Mouse (Mus musculus): ENCODE results near the gene Rabep1. TPM values are rescaled to one million over a fixed set of nuclear protein-coding genes. Genes with fewer than 3 reads are reported as not detected.
A peak's percentile ranks its signal among the peaks of the same experiment; 100 is the strongest.

The Rabep1 gene
- polyA plus RNA-seq, 1 experiment from 2014 or later = 18.5 TPM

DNA sequence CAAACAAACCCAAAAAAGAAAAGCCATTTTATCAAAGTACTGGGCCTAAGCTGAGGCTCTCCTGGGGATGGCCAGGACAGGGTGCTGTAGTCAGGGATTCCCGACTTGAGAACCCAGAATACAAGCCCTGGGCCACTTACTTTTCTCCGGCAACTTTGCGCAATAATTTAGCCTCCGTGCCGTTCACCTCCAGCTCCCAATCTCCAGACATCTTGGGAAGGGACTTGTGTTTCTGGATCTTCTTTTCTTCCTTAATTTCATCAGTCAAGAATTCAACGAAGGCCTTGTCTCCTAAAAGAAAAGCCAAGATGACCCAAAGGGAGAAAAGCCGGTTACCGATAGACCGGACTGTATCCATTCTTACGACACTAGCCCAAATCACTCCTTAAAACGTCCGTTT is 137.5 kb downstream of the Rabep1 start:
- peak overlapping the region; percentile 85 for H3K9ac ChIP-seq (replicated peaks)
- peaks cover 58% of the 10 kb centered on the region for H3K36me3 ChIP-seq (replicated peaks; ENCODE audit: insufficient read depth, low read length)
- H3K9me3 ChIP-seq (ENCODE audit: low read length) = no peaks in the 10 kb centered on the region
- peak overlapping the region; percentile 91 for H3K4me3 ChIP-seq (ENCODE audit: low read depth, low read length)
- peaks cover 10% of the 10 kb centered on the region for H3K4me1 ChIP-seq (ENCODE audit: insufficient read depth)
- ATAC-seq = no peak
- H3K4me2 ChIP-seq (ENCODE audit: low read depth, low read length) = peak overlapping the region; percentile 97
- 5% methylated on average over 12 of the region's 12 CpGs for WGBS (ENCODE audit: insufficient replicate concordance)
- H3K27me3 ChIP-seq (ENCODE audit: insufficient read depth, low read length) = no peaks in the 10 kb centered on the region
- no peak for DNase-seq
- no peak overlapping the region for H3K27ac ChIP-seq (ENCODE audit: low read depth)
- TF ChIP-seq EP300 (IDR thresholded peaks at IDR 0.05; ENCODE audit: low read depth) = no peak
- no peak for TF ChIP-seq CTCF (IDR thresholded peaks at IDR 0.05; ENCODE audit: low read depth)

DNA sequence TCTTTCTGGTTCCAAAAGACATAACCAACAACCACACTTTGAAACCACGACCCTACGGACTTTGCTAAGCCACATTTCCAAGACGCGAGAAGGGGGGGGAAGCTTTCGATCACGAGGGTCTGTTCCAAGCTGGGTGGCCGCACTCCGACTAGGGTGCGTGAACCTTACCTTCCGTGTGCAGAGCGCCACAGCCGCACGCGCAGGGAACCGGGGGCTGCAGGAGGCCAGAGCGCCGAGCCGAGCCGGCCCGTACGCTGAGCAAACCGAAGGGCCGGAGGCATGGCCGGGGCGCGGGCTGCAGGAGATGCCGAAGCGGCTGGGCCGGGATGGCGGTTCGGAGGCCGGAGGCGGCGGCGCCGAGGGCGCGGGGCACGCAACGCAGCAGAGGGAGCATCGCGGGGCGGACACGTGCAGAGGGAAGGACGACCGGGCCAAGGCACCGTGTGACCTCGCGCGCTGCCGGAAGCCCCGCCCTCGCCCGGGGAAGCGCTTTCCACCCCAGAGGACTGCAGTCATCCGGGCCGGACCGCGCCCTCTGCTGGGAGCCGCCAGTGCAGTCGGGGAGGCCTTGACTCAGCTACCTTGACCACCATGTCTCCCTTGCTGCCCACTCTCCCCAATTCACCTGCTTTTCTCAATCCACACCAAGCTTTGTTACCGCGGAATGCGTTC is 138.1 kb downstream of the Rabep1 start, which contains the start of gene C1qbp:
C1qbp (minus strand) TSS at position 470 of the 672 bp plus-strand sequence.
- WGBS (ENCODE audit: insufficient replicate concordance) = 1% methylated on average over 52 of the region's 64 CpGs
- TF ChIP-seq CTCF (IDR thresholded peaks at IDR 0.05; ENCODE audit: low read depth) = peak; percentile 99
- TF ChIP-seq EP300 (IDR thresholded peaks at IDR 0.05; ENCODE audit: low read depth) = no peak
- peak within 1 kb of the TSS; percentile 83 for H3K27ac ChIP-seq (ENCODE audit: low read depth)
- H3K27me3 ChIP-seq (ENCODE audit: insufficient read depth, low read length) = no peaks in the 10 kb centered on the region
- H3K9me3 ChIP-seq (ENCODE audit: low read length) = no peaks in the 10 kb centered on the region
- H3K4me1 ChIP-seq (ENCODE audit: insufficient read depth) = peaks cover 10% of the 10 kb centered on the region
- peak within 1 kb of the TSS; percentile 91 for H3K4me3 ChIP-seq (ENCODE audit: low read depth, low read length)
- H3K36me3 ChIP-seq (replicated peaks; ENCODE audit: insufficient read depth, low read length) = peaks cover 58% of the 10 kb centered on the region
- peak; percentile 98 for ATAC-seq
- peak within 1 kb of the TSS; percentile 85 for H3K9ac ChIP-seq (replicated peaks)
- H3K4me2 ChIP-seq (ENCODE audit: low read depth, low read length) = peak within 1 kb of the TSS; percentile 97
- peak; percentile 97 for DNase-seq

Other genes with a start within 250 kb of the Rabep1 start
- not detected in 2 replicates for gene 4930544D05Rik, start 228.9 kb upstream of the Rabep1 start, polyA plus RNA-seq (2015; fragmentation: Nextera tagmentation; extraction: Ambion mirVana)
- gene Chrne, start 225.6 kb upstream of the Rabep1 start, polyA plus RNA-seq (2015; fragmentation: Nextera tagmentation; extraction: Ambion mirVana) = 0.19 TPM in 1 of 2 replicates, not detected in the other
- 3.5 and 4.1 TPM in 2 replicates for gene Gp1ba, start 205.7 kb upstream of the Rabep1 start, polyA plus RNA-seq (2015; fragmentation: Nextera tagmentation; extraction: Ambion mirVana)
- 54.8 and 55.3 TPM in 2 replicates for gene Rnf167, start 197.5 kb upstream of the Rabep1 start, polyA plus RNA-seq (2015; fragmentation: Nextera tagmentation; extraction: Ambion mirVana)
- 140 and 143 TPM in 2 replicates for gene Slc25a11, start 197.3 kb upstream of the Rabep1 start, polyA plus RNA-seq (2015; fragmentation: Nextera tagmentation; extraction: Ambion mirVana)
- 918 and 940 TPM in 2 replicates for gene Pfn1, start 190.1 kb upstream of the Rabep1 start, polyA plus RNA-seq (2015; fragmentation: Nextera tagmentation; extraction: Ambion mirVana)
- gene Eno3, start 187.6 kb upstream of the Rabep1 start, polyA plus RNA-seq (2015; fragmentation: Nextera tagmentation; extraction: Ambion mirVana) = 4.0 and 21.3 TPM in 2 replicates
- gene Spag7, start 175.4 kb upstream of the Rabep1 start, polyA plus RNA-seq (2015; fragmentation: Nextera tagmentation; extraction: Ambion mirVana) = 36.6 and 42.1 TPM in 2 replicates
- 2.8 and 3.4 TPM in 2 replicates for gene Camta2, start 156.7 kb upstream of the Rabep1 start, polyA plus RNA-seq (2015; fragmentation: Nextera tagmentation; extraction: Ambion mirVana)
- gene Inca1, start 144.6 kb upstream of the Rabep1 start, polyA plus RNA-seq (2015; fragmentation: Nextera tagmentation; extraction: Ambion mirVana) = 8.3 and 10.8 TPM in 2 replicates
- 1.8 and 2.2 TPM in 2 replicates for gene Kif1c, start 144.2 kb upstream of the Rabep1 start, polyA plus RNA-seq (2015; fragmentation: Nextera tagmentation; extraction: Ambion mirVana)
- gene Zfp3, start 80.6 kb upstream of the Rabep1 start, polyA plus RNA-seq (2015; fragmentation: Nextera tagmentation; extraction: Ambion mirVana) = 1.9 and 2.0 TPM in 2 replicates
- gene Scimp, start 32.2 kb upstream of the Rabep1 start, polyA plus RNA-seq (2015; fragmentation: Nextera tagmentation; extraction: Ambion mirVana) = 2.6 and 3.0 TPM in 2 replicates
- gene Nup88, start 125.2 kb downstream of the Rabep1 start, polyA plus RNA-seq (2015; fragmentation: Nextera tagmentation; extraction: Ambion mirVana) = 31.6 and 33.1 TPM in 2 replicates
- 51.4 and 51.7 TPM in 2 replicates for gene Rpain, start 125.4 kb downstream of the Rabep1 start, polyA plus RNA-seq (2015; fragmentation: Nextera tagmentation; extraction: Ambion mirVana)
- gene C1qbp, start 138.2 kb downstream of the Rabep1 start, polyA plus RNA-seq (2015; fragmentation: Nextera tagmentation; extraction: Ambion mirVana) = 135 TPM in 2 replicates
- 2.7 and 3.5 TPM in 2 replicates for gene Dhx33, start 159.7 kb downstream of the Rabep1 start, polyA plus RNA-seq (2015; fragmentation: Nextera tagmentation; extraction: Ambion mirVana)
- gene Mis12, start 174.8 kb downstream of the Rabep1 start, polyA plus RNA-seq (2015; fragmentation: Nextera tagmentation; extraction: Ambion mirVana) = 10.8 and 10.9 TPM in 2 replicates
- gene Derl2, start 175.1 kb downstream of the Rabep1 start, polyA plus RNA-seq (2015; fragmentation: Nextera tagmentation; extraction: Ambion mirVana) = 46.4 and 46.7 TPM in 2 replicates
- 0.36 and 0.51 TPM in 2 replicates for gene 6330403K07Rik, start 188.7 kb downstream of the Rabep1 start, polyA plus RNA-seq (2015; fragmentation: Nextera tagmentation; extraction: Ambion mirVana)